Mouse (Mus musculus): ENCODE results near the gene Phf5a.

Phf5a gene

GRCm38 (mm10) chr15:81882348-81882747 is 10.6 kb upstream of the Phf5a start:
- DNase-seq: no peak

- DNase-seq: no peak
Observed at GRCm38 (mm10) chr15:81879531-81880401, 8.1 kb upstream of the Phf5a start.

- DNase-seq: peak; percentile 99
Observed at GRCm38 (mm10) chr15:81872262-81873136, 788 bp upstream of the Phf5a start, which contains the start of gene Aco2. TSS of gene Aco2 (plus strand) at chr15:81872309.

- DNase-seq: no peak
Observed at GRCm38 (mm10) chr15:81869985-81870384, 1.7 kb downstream of the Phf5a start.

- DNase-seq: no peak
Observed at GRCm38 (mm10) chr15:81864238-81864637, 7.5 kb downstream of the Phf5a start.

GRCm38 (mm10) chr15:81860471-81861135 is 11.1 kb downstream of the Phf5a start:
- peak; percentile 65 for DNase-seq

GRCm38 (mm10) chr15:81859330-81860255 is 12.1 kb downstream of the Phf5a start:
- DNase-seq: peak; percentile 93

- peak; percentile 87 for DNase-seq
Observed at GRCm38 (mm10) chr15:81858517-81859329, 13.0 kb downstream of the Phf5a start, which contains the start of gene Tob2. TSS of gene Tob2 (minus strand) at chr15:81858796.

GRCm38 (mm10) chr15:81858138-81858516 is 13.6 kb downstream of the Phf5a start:
- peak; percentile 93 for DNase-seq

GRCm38 (mm10) chr15:81857724-81858116 is 14.0 kb downstream of the Phf5a start:
- no peak for DNase-seq

GRCm38 (mm10) chr15:81856938-81857723 is 14.6 kb downstream of the Phf5a start:
- peak; percentile 66 for DNase-seq

GRCm38 (mm10) chr15:81856030-81856790 is 15.5 kb downstream of the Phf5a start:
- DNase-seq: peak; percentile 95

GRCm38 (mm10) chr15:81853081-81853480 is 18.6 kb downstream of the Phf5a start:
- peak; percentile 28 for DNase-seq

GRCm38 (mm10) chr15:81852411-81853000 is 19.2 kb downstream of the Phf5a start:
- peak; percentile 75 for DNase-seq

- peak; percentile 47 for DNase-seq
Observed at GRCm38 (mm10) chr15:81851375-81851774, 20.3 kb downstream of the Phf5a start.

GRCm38 (mm10) chr15:81850718-81851117 is 21.0 kb downstream of the Phf5a start:
- peak; percentile 43 for DNase-seq

- DNase-seq: peak; percentile 88
Observed at GRCm38 (mm10) chr15:81849104-81849503, 22.6 kb downstream of the Phf5a start.

GRCm38 (mm10) chr15:81848301-81848700 is 23.4 kb downstream of the Phf5a start:
- peak; percentile 59 for DNase-seq

GRCm38 (mm10) chr15:81847861-81848260 is 23.9 kb downstream of the Phf5a start:
- DNase-seq: peak; percentile 47
